ENCODE assay signal across 30 mouse cellular contexts in genomic region chr3:120194501-120194900, GRCm38 (mm10).
A peak's percentile ranks its signal among the peaks of the same experiment; 100 is the strongest.
DNase-seq lines count a peak whose midpoint lies in the region; ATAC-seq lines count a peak whose summit lies in the region.
"Had no signal": no experiment of that assay in that cellular context is flagged by ENCODE, and none has a peak within 500 bp of the region (broad histone marks: within the 10 kb centered on the region; RNA-seq: fewer than 3 reads in every experiment).

No protein-coding gene starts in this region.

- no peaks in the 10 kb centered on the region for H3K36me3 ChIP-seq in kidney, embryonic 14.5 days (ENCODE audit: control insufficient read depth, insufficient read depth, low read length)
- no peaks in the 10 kb centered on the region for H3K36me3 ChIP-seq in midbrain, embryonic 11.5 days (ENCODE audit: control insufficient read depth, insufficient read depth, low read length)
- no peaks in the 10 kb centered on the region for H3K36me3 ChIP-seq in midbrain, embryonic 15.5 days (replicated peaks)
- no peaks in the 10 kb centered on the region for H3K36me3 ChIP-seq in forebrain, embryonic 10.5 days (replicated peaks)
- H3K36me3 ChIP-seq: embryonic facial prominence, embryonic 13.5 days; G1E; heart, embryonic 13.5 days; hindbrain, embryonic 10.5 days; limb, embryonic 12.5 days; liver, embryonic 13.5 days; neural tube, embryonic 15.5 days had no signal

- H3K9ac ChIP-seq in kidney, embryonic 14.5 days (ENCODE audit: low read depth, low read length): no peak overlapping the region
- no peak overlapping the region for H3K9ac ChIP-seq in midbrain, embryonic 11.5 days (ENCODE audit: low read length)
- H3K9ac ChIP-seq in midbrain, embryonic 15.5 days: no peak overlapping the region
- H3K9ac ChIP-seq: embryonic facial prominence, embryonic 13.5 days; heart, embryonic 13.5 days; limb, embryonic 12.5 days; liver, embryonic 13.5 days; neural tube, embryonic 15.5 days had no signal

- DNase-seq in adrenal gland, postnatal 10 days: peak; percentile 7
- no peak for DNase-seq in adrenal gland, adult 18-20 months (ENCODE audit: low spot score in 2 of 2)
- peak; percentile 6 for DNase-seq in kidney, adult 11 months
- peak; percentile 56 for DNase-seq in midbrain, embryonic 11.5 days (ENCODE audit: low spot score, missing footprints)
- DNase-seq in kidney, postnatal 36 days: peak; percentile 13 to 52
- no peak for DNase-seq in forebrain, embryonic 10.5 days (ENCODE audit: extremely low spot score, low spot score)
- DNase-seq: adrenal gland, postnatal 36 days; gastrocnemius, postnatal 10 days; heart, postnatal 10 days; liver, embryonic 13.5 days; lung, adult 2 months; lung, postnatal 10 days; midbrain, embryonic 14.5 days; retina, postnatal 1 day; right cerebral cortex, postnatal 25 days; spleen, adult 18-20 months; thymus, postnatal 14 days had no signal

- no peaks in the 10 kb centered on the region for H3K4me1 ChIP-seq in kidney, embryonic 14.5 days (ENCODE audit: control insufficient read depth, insufficient read depth, low read length)
- no peaks in the 10 kb centered on the region for H3K4me1 ChIP-seq in midbrain, embryonic 11.5 days (ENCODE audit: control insufficient read depth, insufficient read depth, low read length)
- peaks cover 8% of the 10 kb centered on the region for H3K4me1 ChIP-seq in midbrain, embryonic 15.5 days
- peaks cover 13% of the 10 kb centered on the region for H3K4me1 ChIP-seq in forebrain, embryonic 10.5 days
- H3K4me1 ChIP-seq: embryonic facial prominence, embryonic 13.5 days; limb, embryonic 12.5 days; liver, embryonic 13.5 days had no signal

- no peak overlapping the region for H3K4me2 ChIP-seq in kidney, embryonic 14.5 days (replicated peaks; ENCODE audit: low read depth, low read length)
- no peak overlapping the region for H3K4me2 ChIP-seq in midbrain, embryonic 11.5 days
- no peak overlapping the region for H3K4me2 ChIP-seq in midbrain, embryonic 15.5 days
- H3K4me2 ChIP-seq: embryonic facial prominence, embryonic 13.5 days; heart, embryonic 13.5 days; limb, embryonic 12.5 days; liver, embryonic 13.5 days; neural tube, embryonic 15.5 days had no signal

- H3K27ac ChIP-seq in kidney, embryonic 14.5 days (ENCODE audit: low read depth, low read length): no peak overlapping the region
- no peak overlapping the region for H3K27ac ChIP-seq in midbrain, embryonic 11.5 days (ENCODE audit: low read depth, low read length)
- H3K27ac ChIP-seq in midbrain, embryonic 15.5 days: no peak overlapping the region
- no peak overlapping the region for H3K27ac ChIP-seq in forebrain, embryonic 10.5 days
- H3K27ac ChIP-seq: embryonic facial prominence, embryonic 13.5 days; heart, embryonic 13.5 days; hindbrain, embryonic 10.5 days; layer of hippocampus, adult 2 months; left cerebral cortex, adult 2 months; limb, embryonic 12.5 days; liver, embryonic 13.5 days; macrophage; neural tube, embryonic 15.5 days had no signal

- no peaks in the 10 kb centered on the region for H3K9me3 ChIP-seq in kidney, embryonic 14.5 days (ENCODE audit: control insufficient read depth, low read length)
- H3K9me3 ChIP-seq in midbrain, embryonic 11.5 days (ENCODE audit: control insufficient read depth, low read length): no peaks in the 10 kb centered on the region
- H3K9me3 ChIP-seq in midbrain, embryonic 15.5 days: no peaks in the 10 kb centered on the region
- H3K9me3 ChIP-seq in forebrain, embryonic 10.5 days: no peaks in the 10 kb centered on the region
- H3K9me3 ChIP-seq: embryonic facial prominence, embryonic 13.5 days; heart, embryonic 13.5 days; hindbrain, embryonic 10.5 days; limb, embryonic 12.5 days; liver, embryonic 13.5 days; neural tube, embryonic 15.5 days had no signal

- H3K27me3 ChIP-seq in kidney, embryonic 14.5 days (ENCODE audit: control insufficient read depth, insufficient read depth, low read length): no peaks in the 10 kb centered on the region
- no peaks in the 10 kb centered on the region for H3K27me3 ChIP-seq in midbrain, embryonic 11.5 days (ENCODE audit: control insufficient read depth, insufficient read depth, low read length)
- no peaks in the 10 kb centered on the region for H3K27me3 ChIP-seq in midbrain, embryonic 15.5 days (replicated peaks)
- H3K27me3 ChIP-seq in forebrain, embryonic 10.5 days (ENCODE audit: poor library complexity, severe bottlenecking): no peaks in the 10 kb centered on the region
- H3K27me3 ChIP-seq: embryonic facial prominence, embryonic 13.5 days; heart, embryonic 13.5 days; limb, embryonic 12.5 days; liver, embryonic 13.5 days; neural tube, embryonic 15.5 days had no signal

- H3K4me3 ChIP-seq in kidney, embryonic 14.5 days (ENCODE audit: low read length): no peak overlapping the region
- H3K4me3 ChIP-seq in midbrain, embryonic 11.5 days (ENCODE audit: low read depth, low read length): no peak overlapping the region
- H3K4me3 ChIP-seq in midbrain, embryonic 15.5 days: no peak overlapping the region
- no peak overlapping the region for H3K4me3 ChIP-seq in forebrain, embryonic 10.5 days
- H3K4me3 ChIP-seq: embryonic facial prominence, embryonic 13.5 days; heart, embryonic 13.5 days; hindbrain, embryonic 10.5 days; layer of hippocampus, adult 2 months; left cerebral cortex, adult 2 months; limb, embryonic 12.5 days; liver, embryonic 13.5 days; neural tube, embryonic 15.5 days had no signal

- WGBS in kidney, embryonic 14.5 days: 69% methylated on average over 3 of the region's 3 CpGs
- WGBS in midbrain, embryonic 11.5 days: 73% methylated on average over 3 of the region's 3 CpGs
- 71% methylated on average over 3 of the region's 3 CpGs for WGBS in midbrain, embryonic 15.5 days
- WGBS in forebrain, embryonic 10.5 days: 87% methylated on average over 3 of the region's 3 CpGs

- no peak for ATAC-seq in kidney, embryonic 14.5 days (ENCODE audit: low FRiP score, low TSS enrichment)
- ATAC-seq in midbrain, embryonic 11.5 days (ENCODE audit: low FRiP score): no peak
- no peak for ATAC-seq in midbrain, embryonic 15.5 days (replicated peaks)
- ATAC-seq: forebrain, embryonic 16.5 days; hindbrain, embryonic 16.5 days had no signal

Comparison
In these comparisons a context has a peak if more than half of its experiments do, and no peak if none do; other contexts are left out.
1. DNase-seq: peak in adrenal gland, postnatal 10 days (single experiment), kidney, adult 11 months (single experiment), midbrain, embryonic 11.5 days (single experiment) and kidney, postnatal 36 days (2 of 2); none in adrenal gland, adult 18-20 months (0 of 2) and forebrain, embryonic 10.5 days (single experiment).